ENCODE assay signal across 9 mouse cellular contexts in the genomic region with DNA sequence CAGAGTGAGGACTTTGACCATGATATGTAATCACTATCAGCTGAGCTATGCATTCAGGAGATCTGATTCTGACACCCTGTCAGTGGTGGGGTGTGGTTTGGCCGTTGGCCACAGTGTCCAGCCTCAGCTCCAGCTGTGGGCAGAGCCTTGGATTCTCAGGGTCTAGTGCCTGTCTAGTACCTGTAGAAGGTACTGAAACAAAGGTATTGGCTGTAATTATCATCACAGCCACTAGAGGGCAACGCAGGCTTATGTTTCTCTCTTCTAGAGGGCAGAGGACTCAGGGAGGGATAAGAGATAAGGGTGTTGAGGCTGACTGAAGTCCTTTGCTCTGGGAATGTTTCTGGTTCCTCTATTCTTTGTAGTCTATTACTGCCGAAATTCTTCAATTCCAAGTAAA. TPM values are rescaled to one million over a fixed set of nuclear protein-coding genes. Genes with fewer than 3 reads are reported as not detected.
DNase-seq lines count a peak whose midpoint lies in the region; ATAC-seq lines count a peak whose summit lies in the region.
"Had no signal": no experiment of that assay in that cellular context is flagged by ENCODE, and none has a peak within 500 bp of the region (broad histone marks: within the 10 kb centered on the region; RNA-seq: fewer than 3 reads in every experiment).

No protein-coding gene starts in this region.

- no peak overlapping the region for H3K4me2 ChIP-seq in heart, embryonic 15.5 days

- ATAC-seq in common myeloid progenitor, adult 5-6 weeks (replicated peaks; ENCODE audit: low read depth, poor library complexity, severe bottlenecking) = peak; percentile 90
- ATAC-seq in heart, embryonic 15.5 days (replicated peaks; ENCODE audit: insufficient number of reproducible peaks, insufficient read depth, low FRiP score, low read depth) = 0 out of 2 replicates have a peak, but pooled peaks have one; percentile 31

- H3K27ac ChIP-seq in heart, embryonic 15.5 days = no peak overlapping the region

- H3K4me1 ChIP-seq in heart, embryonic 15.5 days (replicated peaks) = peaks cover 9% of the 10 kb centered on the region; the same call in 1 of the 2 replicates

- WGBS in heart, embryonic 15.5 days = 2% methylated on average over 3 of the region's 3 CpGs

- H3K9me3 ChIP-seq in heart, embryonic 15.5 days (replicated peaks) = no peaks in the 10 kb centered on the region

- H3K9ac ChIP-seq in heart, embryonic 15.5 days = no peak overlapping the region

- no peak overlapping the region for H3K4me3 ChIP-seq in heart, embryonic 15.5 days

- H3K36me3 ChIP-seq in heart, embryonic 15.5 days = no peaks in the 10 kb centered on the region

- peak; percentile 31 to 85 for DNase-seq in adrenal gland, adult (ENCODE audit: inconsistent age in 2 of 2, low spot score in 1 of 2)
- no peak for DNase-seq in adrenal gland, adult 8-10 months
- peak; percentile 63 for DNase-seq in Muller cell, postnatal 12 days (ENCODE audit: inconsistent ontology term)
- DNase-seq in kidney, postnatal 36 days = peak; percentile 63 to 73
- peak; percentile 50 for DNase-seq in lung, postnatal 25 days (ENCODE audit: low spot score)
- peak; percentile 58 for DNase-seq in right cerebral cortex, postnatal 25 days

- H3K27me3 ChIP-seq in heart, embryonic 15.5 days = peaks cover 43% of the 10 kb centered on the region

RNA-seq across cellular contexts. Expression of gene 4931429L15Rik, which starts 34.2 kb away (rescaled TPM):
- not detected for total RNA-seq in adrenal gland, adult 8-10 months (2022)
- not detected in 2 replicates for total RNA-seq in common myeloid progenitor, adult 5-6 weeks (2017)
- not detected in 2 replicates for polyA plus RNA-seq in heart, embryonic 15.5 days (2015; fragmentation: Nextera tagmentation; extraction: Ambion mirVana)
- total RNA-seq: left cerebral cortex, adult 8-10 months had no signal
